Mouse (Mus musculus): ENCODE data around the gene 1110004F10Rik. TPM values are rescaled to one million over a fixed set of nuclear protein-coding genes. Genes with fewer than 3 reads are reported as not detected.

The 1110004F10Rik gene
- polyA plus RNA-seq, 1 experiment from 2014 or later: 83.8 TPM

DNA sequence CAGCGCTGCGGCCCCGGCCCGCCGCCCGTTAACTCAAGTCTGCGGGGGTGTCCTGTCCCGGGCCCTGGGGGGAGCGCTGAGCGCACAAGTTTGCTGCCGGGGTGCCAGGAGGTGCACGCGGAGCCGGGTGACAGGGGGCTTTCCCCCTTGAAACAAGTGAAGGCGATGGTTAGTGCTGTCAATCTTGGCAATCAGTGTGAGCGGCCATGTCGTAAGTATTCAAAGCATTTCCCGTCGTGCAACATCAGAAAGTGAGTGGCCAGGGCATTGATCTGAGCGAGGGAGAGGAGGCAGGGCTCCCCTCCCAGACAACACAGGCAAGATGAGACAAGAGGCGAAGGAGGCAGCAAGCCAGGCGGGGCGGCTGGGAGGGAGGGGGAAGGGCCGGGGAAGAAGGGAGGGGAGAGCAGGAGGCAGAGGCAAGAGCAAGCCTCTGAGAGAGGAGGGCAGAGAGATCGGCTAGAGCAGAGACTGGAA lies 4.9 kb upstream of the 1110004F10Rik start:
- Histone ChIP-seq H3K4me2 (ENCODE audit: low read depth, low read length) (peak overlapping the region; percentile 95), H3K4me1 (ENCODE audit: control insufficient read depth, low read depth, low read length) (peaks cover 20% of the 10 kb centered on the region), H3K27ac (ENCODE audit: low read length) (no peak overlapping the region), H3K9ac (ENCODE audit: low read depth, low read length) (no peak overlapping the region), H3K4me3 (ENCODE audit: low read depth, low read length) (peak overlapping the region; percentile 56), H3K36me3 (ENCODE audit: control insufficient read depth, insufficient read depth) (no peaks in the 10 kb centered on the region), H3K27me3 (ENCODE audit: control insufficient read depth, insufficient read depth, low read depth, low read length) (peaks cover 82% of the 10 kb centered on the region), H3K9me3 (replicated peaks; ENCODE audit: control insufficient read depth, low read length) (no peaks in the 10 kb centered on the region)
- 2% methylated on average over 25 of the region's 25 CpGs for WGBS (ENCODE audit: insufficient replicate concordance)
- ATAC-seq (ENCODE audit: low read depth): no peak

- Histone ChIP-seq H3K36me3 (ENCODE audit: control insufficient read depth, insufficient read depth) (no peaks in the 10 kb centered on the region), H3K27me3 (ENCODE audit: control insufficient read depth, insufficient read depth, low read depth, low read length) (peaks cover 84% of the 10 kb centered on the region), H3K9me3 (replicated peaks; ENCODE audit: control insufficient read depth, low read length) (no peaks in the 10 kb centered on the region), H3K4me1 (ENCODE audit: control insufficient read depth, low read depth, low read length) (peaks cover 23% of the 10 kb centered on the region), H3K27ac (ENCODE audit: low read length) (no peak overlapping the region), H3K4me3 (ENCODE audit: low read depth, low read length) (no peak overlapping the region), H3K4me2 (ENCODE audit: low read depth, low read length) (no peak overlapping the region), H3K9ac (ENCODE audit: low read depth, low read length) (no peak overlapping the region)
- ATAC-seq (ENCODE audit: low read depth): no peak
- 46% methylated on average over 4 of the region's 4 CpGs for WGBS (ENCODE audit: insufficient replicate concordance)
These were observed 3.7 kb upstream of the 1110004F10Rik start for GRCm38 (mm10) chr7:116035504-116035903.

- no peak for ATAC-seq (ENCODE audit: low read depth)
- Histone ChIP-seq H3K9me3 (replicated peaks; ENCODE audit: control insufficient read depth, low read length) (no peaks in the 10 kb centered on the region), H3K4me1 (ENCODE audit: control insufficient read depth, low read depth, low read length) (peaks cover 13% of the 10 kb centered on the region), H3K36me3 (ENCODE audit: control insufficient read depth, insufficient read depth) (no peaks in the 10 kb centered on the region), H3K9ac (ENCODE audit: low read depth, low read length) (no peak overlapping the region), H3K27ac (ENCODE audit: low read length) (no peak overlapping the region), H3K27me3 (ENCODE audit: control insufficient read depth, insufficient read depth, low read depth, low read length) (peaks cover 76% of the 10 kb centered on the region), H3K4me2 (ENCODE audit: low read depth, low read length) (no peak overlapping the region), H3K4me3 (ENCODE audit: low read depth, low read length) (no peak overlapping the region)
- 30% methylated on average over 18 of the region's 18 CpGs for WGBS (ENCODE audit: insufficient replicate concordance)
These were observed 2.3 kb upstream of the 1110004F10Rik start for GRCm38 (mm10) chr7:116036591-116037555.

DNA sequence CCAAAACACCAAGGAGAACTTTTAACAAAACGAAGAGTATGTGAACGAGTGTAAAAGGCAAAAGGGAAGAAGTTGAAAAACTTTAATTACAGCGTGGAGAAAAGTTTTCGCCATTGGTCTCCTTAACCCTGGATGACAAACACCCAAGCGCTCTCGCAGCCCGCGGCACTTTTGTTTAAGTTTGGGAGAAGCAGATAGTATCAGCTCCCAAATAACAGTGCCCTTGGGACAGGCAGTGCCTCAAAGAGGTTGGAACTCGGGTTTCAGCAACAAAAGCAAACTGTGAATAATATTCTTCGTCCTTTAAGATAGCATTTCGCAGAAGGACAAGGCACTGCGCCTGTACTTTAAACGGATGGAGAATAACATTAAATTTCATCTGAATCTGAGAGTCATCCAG lies 1.2 kb upstream of the 1110004F10Rik start:
- Histone ChIP-seq H3K27me3 (ENCODE audit: control insufficient read depth, insufficient read depth, low read depth, low read length) (peaks cover 75% of the 10 kb centered on the region), H3K36me3 (ENCODE audit: control insufficient read depth, insufficient read depth) (no peaks in the 10 kb centered on the region), H3K9me3 (replicated peaks; ENCODE audit: control insufficient read depth, low read length) (no peaks in the 10 kb centered on the region), H3K4me2 (ENCODE audit: low read depth, low read length) (no peak overlapping the region), H3K4me3 (ENCODE audit: low read depth, low read length) (no peak overlapping the region), H3K4me1 (ENCODE audit: control insufficient read depth, low read depth, low read length) (peaks cover 12% of the 10 kb centered on the region), H3K27ac (ENCODE audit: low read length) (no peak overlapping the region), H3K9ac (ENCODE audit: low read depth, low read length) (no peak overlapping the region)
- no peak for ATAC-seq (ENCODE audit: low read depth)
- 1% methylated on average over 13 of the region's 13 CpGs for WGBS (ENCODE audit: insufficient replicate concordance)

GRCm38 (mm10) chr7:116038511-116038910 lies 686 bp upstream of the 1110004F10Rik start, which contains the start of gene Sox6:
Gene Sox6 (minus strand): TSS chr7:116038796.
- WGBS (ENCODE audit: insufficient replicate concordance): 1% methylated on average over 11 of the region's 11 CpGs
- peak within 1 kb of the TSS; percentile 48 for H3K4me3 ChIP-seq (ENCODE audit: low read depth, low read length)
- H3K4me2 ChIP-seq (ENCODE audit: low read depth, low read length): peak within 1 kb of the TSS; percentile 75
- H3K9ac ChIP-seq (ENCODE audit: low read depth, low read length): no peak within 1 kb of the TSS
- no peaks in the 10 kb centered on the region for H3K36me3 ChIP-seq (ENCODE audit: control insufficient read depth, insufficient read depth)
- H3K9me3 ChIP-seq (replicated peaks; ENCODE audit: control insufficient read depth, low read length): no peaks in the 10 kb centered on the region
- no peak within 1 kb of the TSS for H3K27ac ChIP-seq (ENCODE audit: low read length)
- no peak for ATAC-seq (ENCODE audit: low read depth)
- H3K4me1 ChIP-seq (ENCODE audit: control insufficient read depth, low read depth, low read length): peaks cover 10% of the 10 kb centered on the region
- H3K27me3 ChIP-seq (ENCODE audit: control insufficient read depth, insufficient read depth, low read depth, low read length): peaks cover 70% of the 10 kb centered on the region

DNA sequence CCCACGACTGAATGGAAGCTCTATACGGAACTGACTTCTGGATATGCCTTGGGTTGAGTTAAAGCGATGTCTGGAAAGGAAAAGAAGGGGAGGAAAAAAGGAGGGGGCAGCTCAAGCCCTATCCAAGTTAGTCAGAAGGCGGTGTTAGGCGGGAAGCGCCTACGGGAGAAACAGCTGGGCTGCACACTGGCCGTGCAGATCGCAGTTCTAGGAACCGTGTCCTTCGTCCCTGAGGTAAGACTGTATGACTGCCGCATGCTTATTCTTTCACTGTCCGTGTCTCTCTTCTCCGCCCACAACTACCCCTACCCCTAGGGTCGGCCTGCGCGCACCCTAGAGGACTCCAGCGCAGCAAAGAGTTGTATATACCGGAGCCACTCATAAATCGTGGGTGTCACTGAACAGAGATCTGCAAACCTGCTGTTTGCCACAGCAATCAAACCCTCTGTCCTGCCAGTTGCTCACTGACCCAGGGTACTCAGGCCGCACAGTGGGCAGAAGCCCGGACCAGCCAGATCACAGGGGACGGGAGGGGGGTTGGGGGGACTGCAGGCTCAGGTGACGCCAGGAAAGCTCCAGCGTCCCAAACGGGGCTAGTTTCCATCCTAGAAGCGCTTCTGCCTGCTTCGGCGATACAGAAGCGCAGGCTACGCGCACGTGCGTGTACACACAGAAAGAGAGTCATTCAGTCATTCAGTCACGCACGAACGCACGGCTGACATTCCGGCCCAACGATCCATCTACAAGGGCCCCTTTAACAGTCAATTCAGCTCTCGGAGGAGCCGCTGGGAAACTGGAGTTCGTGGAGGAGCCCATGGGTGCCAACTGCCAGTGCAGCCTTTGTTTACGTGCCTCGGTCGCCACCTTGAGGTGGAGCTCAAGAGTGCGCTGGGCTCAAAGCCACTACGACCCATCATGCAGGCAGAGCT lies 605 bp downstream of the 1110004F10Rik start:
- Histone ChIP-seq H3K4me2 (ENCODE audit: low read depth, low read length) (peak overlapping the region; percentile 75), H3K9ac (ENCODE audit: low read depth, low read length) (0 out of 2 replicates have a peak overlapping the region, but pooled peaks have one; percentile 4), H3K9me3 (replicated peaks; ENCODE audit: control insufficient read depth, low read length) (no peaks in the 10 kb centered on the region), H3K4me1 (ENCODE audit: control insufficient read depth, low read depth, low read length) (peaks cover 3% of the 10 kb centered on the region; the same call in 1 of the 2 replicates), H3K27me3 (ENCODE audit: control insufficient read depth, insufficient read depth, low read depth, low read length) (peaks cover 57% of the 10 kb centered on the region), H3K36me3 (ENCODE audit: control insufficient read depth, insufficient read depth) (no peaks in the 10 kb centered on the region), H3K27ac (ENCODE audit: low read length) (no peak overlapping the region), H3K4me3 (ENCODE audit: low read depth, low read length) (peak overlapping the region; percentile 48)
- peak; percentile 67 for ATAC-seq (ENCODE audit: low read depth)
- under 1% methylated on average over 48 of the region's 48 CpGs for WGBS (ENCODE audit: insufficient replicate concordance)

DNA sequence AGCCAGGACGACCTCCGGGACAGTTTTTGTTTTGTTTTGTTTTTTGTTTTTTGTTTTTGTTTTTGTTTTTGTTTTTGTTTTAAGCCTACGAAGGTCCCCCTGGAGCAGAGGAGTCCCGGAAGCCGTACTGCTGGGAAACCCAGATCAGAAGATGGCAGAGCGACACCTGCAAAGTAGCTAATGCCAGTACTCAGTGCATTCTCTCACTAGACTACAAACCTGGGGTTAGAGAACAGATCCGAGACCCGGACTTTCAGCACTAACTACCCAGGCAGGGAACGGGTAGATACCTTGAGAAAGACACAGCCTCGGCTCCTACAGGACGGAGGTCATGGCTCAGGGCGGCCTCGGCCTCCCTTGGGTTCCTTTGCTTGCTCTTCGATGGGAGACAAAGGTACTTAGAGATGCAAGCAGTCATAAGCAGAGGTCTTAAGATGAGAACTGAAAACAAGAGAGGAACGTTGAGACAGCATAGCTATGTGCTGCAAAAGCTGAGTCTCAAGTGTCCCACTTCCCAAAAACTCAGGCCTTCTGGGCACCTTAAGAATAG lies 1.3 kb downstream of the 1110004F10Rik start:
- no peaks in the 10 kb centered on the region for H3K9me3 ChIP-seq (replicated peaks; ENCODE audit: control insufficient read depth, low read length)
- H3K27me3 ChIP-seq (ENCODE audit: control insufficient read depth, insufficient read depth, low read depth, low read length): peaks cover 50% of the 10 kb centered on the region
- H3K4me2 ChIP-seq (ENCODE audit: low read depth, low read length): 0 out of 2 replicates have a peak overlapping the region, but pooled peaks have one; percentile 75
- H3K9ac ChIP-seq (ENCODE audit: low read depth, low read length): no peak overlapping the region
- no peak for ATAC-seq (ENCODE audit: low read depth)
- no peak overlapping the region for H3K27ac ChIP-seq (ENCODE audit: low read length)
- H3K4me3 ChIP-seq (ENCODE audit: low read depth, low read length): no peak overlapping the region
- H3K36me3 ChIP-seq (ENCODE audit: control insufficient read depth, insufficient read depth): no peaks in the 10 kb centered on the region
- WGBS (ENCODE audit: insufficient replicate concordance): 30% methylated on average over 15 of the region's 15 CpGs
- H3K4me1 ChIP-seq (ENCODE audit: control insufficient read depth, low read depth, low read length): peaks cover 3% of the 10 kb centered on the region; the same call in 1 of the 2 replicates

DNA sequence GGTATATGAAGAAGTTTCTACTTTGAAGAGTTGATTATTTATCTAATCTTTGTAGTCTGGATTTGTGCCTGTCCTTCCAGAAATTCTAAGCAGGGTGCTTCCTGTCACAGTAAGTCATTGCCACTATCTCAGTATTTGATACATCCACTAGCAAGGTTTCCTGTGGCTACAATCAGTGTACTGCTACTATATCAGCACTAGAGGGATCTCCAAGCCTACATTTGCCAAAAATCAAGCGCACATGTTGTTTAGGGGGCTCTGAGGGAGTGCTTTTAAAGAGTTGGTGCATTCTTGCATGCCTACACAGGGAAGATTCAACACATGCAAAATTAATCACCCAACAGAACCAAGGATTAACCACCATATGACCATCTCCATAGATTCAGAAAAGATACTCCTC lies 21.5 kb downstream of the 1110004F10Rik start:
- Histone ChIP-seq H3K9me3 (replicated peaks; ENCODE audit: control insufficient read depth, low read length) (no peaks in the 10 kb centered on the region), H3K36me3 (ENCODE audit: control insufficient read depth, insufficient read depth) (no peaks in the 10 kb centered on the region), H3K27me3 (ENCODE audit: control insufficient read depth, insufficient read depth, low read depth, low read length) (no peaks in the 10 kb centered on the region), H3K4me2 (ENCODE audit: low read depth, low read length) (no peak overlapping the region), H3K9ac (ENCODE audit: low read depth, low read length) (no peak overlapping the region), H3K4me3 (ENCODE audit: low read depth, low read length) (no peak overlapping the region), H3K27ac (ENCODE audit: low read length) (no peak overlapping the region), H3K4me1 (ENCODE audit: control insufficient read depth, low read depth, low read length) (no peaks in the 10 kb centered on the region)
- no peak for ATAC-seq (ENCODE audit: low read depth)
- WGBS (ENCODE audit: insufficient replicate concordance): 34% methylated on average over 1 of the region's 1 CpGs
